Mouse (Mus musculus) left cerebral cortex, postnatal 10 days (tissue): ENCODE data around the gene Dglucy. TPM values are rescaled to one million over a fixed set of nuclear protein-coding genes. Genes with fewer than 3 reads are reported as not detected.

Experiments used
- DNase-seq, 2 experiments: peaks; one replicate each; pipeline ENCODE4 v3.0.0; 2021 to 2022; ENCODE audit warnings: low spot score in 2 of 2, mixed read lengths in 1 of 2; ENCODE audit errors: extremely low spot score in 1 of 2
- intact Hi-C: fragments of 180-260 bp; cut with DNase I; formaldehyde crosslinking; loops from one replicate; pipeline ENCODE4 v1.15.1; 2025
- total RNA-seq, 2 experiments: library from RNA; stranded (reverse); gene quantifications; 2 replicates each; pipeline ENCODE4 v1.2.3; 2021

Gene Dglucy
- total RNA-seq, 2 experiments from 2014 or later: 5.5 to 7.3 TPM

DNA sequence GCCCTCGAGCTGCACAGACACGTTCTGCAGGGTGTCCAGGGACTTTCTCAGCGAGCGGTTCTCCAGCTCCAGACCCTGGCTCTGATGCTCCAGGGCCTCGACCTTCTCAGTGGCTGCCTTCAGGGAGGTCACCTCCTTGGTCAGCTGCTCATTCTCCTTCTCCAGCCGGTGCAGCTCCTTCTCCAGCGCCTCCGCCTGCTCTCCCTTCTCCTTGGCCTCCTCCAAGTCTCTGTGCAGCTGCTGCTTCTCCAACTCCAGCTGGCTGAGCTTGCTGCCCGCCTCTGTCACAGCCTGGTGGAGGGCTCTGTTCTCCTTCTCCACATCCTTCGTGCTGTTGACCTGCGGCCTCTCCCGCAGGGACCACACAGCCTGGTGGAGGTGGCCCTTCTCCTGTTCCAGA, 166.6 kb downstream of the Dglucy start:
- no peak for DNase-seq
- intact Hi-C loops: no loop called here

DNA sequence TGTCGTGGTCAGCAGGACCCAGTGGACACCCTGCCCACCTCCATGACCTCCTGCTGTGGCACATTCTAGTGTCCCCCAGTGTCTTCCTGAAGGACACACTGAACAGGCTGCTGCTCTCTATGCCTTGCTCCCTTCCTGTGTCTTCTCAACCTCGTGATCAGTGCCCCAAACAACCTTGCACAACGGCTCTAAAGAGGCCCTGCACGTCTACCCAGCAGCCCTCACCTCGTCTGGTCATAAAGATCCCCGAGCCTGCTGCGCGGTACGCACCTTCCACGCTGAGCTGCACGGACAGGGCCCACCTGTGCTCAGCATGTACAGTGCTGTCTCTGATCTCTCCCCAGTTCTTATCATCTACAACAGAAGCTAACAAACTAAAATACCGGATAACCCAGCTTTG, 167.1 kb downstream of the Dglucy start:
- no peak for DNase-seq
- intact Hi-C loops: no loop called here

Other genes with a start within 250 kb of the Dglucy start
- gene Rps6ka5, start 52.1 kb upstream of the Dglucy start, total RNA-seq: 10 to 100 TPM; 16.8 to 20.9 TPM
- gene Gpr68, start 129.1 kb downstream of the Dglucy start, total RNA-seq: 1 to 10 TPM; 6.7 to 7.4 TPM
- gene Ccdc88c, start 250.0 kb downstream of the Dglucy start, total RNA-seq: 10 to 100 TPM; 26.3 TPM